Mouse (Mus musculus): ENCODE data around the gene Me1. TPM values are rescaled to one million over a fixed set of nuclear protein-coding genes. Genes with fewer than 3 reads are reported as not detected.

Gene Me1
- polyA plus RNA-seq, 1 experiment from 2014 or later, result 10.3 TPM

GRCm38 (mm10) chr9:86549637-86550162 is 146.1 kb downstream of the Me1 start:
- Histone ChIP-seq H3K27ac (ENCODE audit: low read depth) (no peak overlapping the region), H3K9ac (replicated peaks) (no peak overlapping the region), H3K36me3 (replicated peaks; ENCODE audit: insufficient read depth, low read length) (peaks cover 35% of the 10 kb centered on the region), H3K4me1 (ENCODE audit: insufficient read depth) (no peaks in the 10 kb centered on the region), H3K4me2 (ENCODE audit: low read depth, low read length) (no peak overlapping the region), H3K27me3 (ENCODE audit: insufficient read depth, low read length) (no peaks in the 10 kb centered on the region), H3K4me3 (ENCODE audit: low read depth, low read length) (no peak overlapping the region), H3K9me3 (ENCODE audit: low read length) (no peaks in the 10 kb centered on the region)
- no peak for TF ChIP-seq EP300 (IDR thresholded peaks at IDR 0.05; ENCODE audit: low read depth)
- TF ChIP-seq CTCF (IDR thresholded peaks at IDR 0.05; ENCODE audit: low read depth), result no peak
- 70% methylated on average over 5 of the region's 5 CpGs for whole genome bisulfite sequencing (ENCODE audit: insufficient replicate concordance)
- ATAC-seq (peak; percentile 61), DNase-seq (no peak)

DNA sequence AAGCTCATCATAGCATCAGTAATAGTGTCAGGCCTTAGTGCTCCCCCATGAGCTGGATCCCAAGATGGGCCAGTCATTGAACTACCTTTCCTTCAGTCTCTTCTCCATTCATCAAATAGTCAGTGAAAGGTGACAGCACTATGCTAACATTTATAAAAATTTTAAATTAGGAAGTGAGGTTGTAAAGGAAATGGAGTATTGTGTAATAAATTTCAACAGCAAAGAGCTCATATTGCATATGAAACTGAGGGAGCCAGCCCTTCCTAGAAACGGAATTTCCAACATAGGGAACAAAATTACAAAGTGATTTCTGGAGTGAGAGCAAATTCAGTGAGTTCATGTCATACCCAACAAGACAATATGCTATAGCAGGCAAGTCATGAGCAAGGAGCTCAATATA is 151.2 kb downstream of the Me1 start:
- Histone ChIP-seq H3K9me3 (ENCODE audit: low read length) (no peaks in the 10 kb centered on the region), H3K36me3 (replicated peaks; ENCODE audit: insufficient read depth, low read length) (peaks cover 24% of the 10 kb centered on the region)
- 52% methylated on average over 1 of the region's 1 CpGs for WGBS (ENCODE audit: insufficient replicate concordance)

GRCm38 (mm10) chr9:86543451-86543850 is 152.3 kb downstream of the Me1 start:
- no peak for DNase-seq
- H3K9me3 ChIP-seq (ENCODE audit: low read length), result no peaks in the 10 kb centered on the region
- H3K4me1 ChIP-seq (ENCODE audit: insufficient read depth), result 0 out of 2 replicates have a peak, but pooled peaks cover 2% of the 10 kb centered on the region
- no peak overlapping the region for H3K4me2 ChIP-seq (ENCODE audit: low read depth, low read length)
- no peak overlapping the region for H3K4me3 ChIP-seq (ENCODE audit: low read depth, low read length)
- 92% methylated on average over 3 of the region's 3 CpGs for WGBS (ENCODE audit: insufficient replicate concordance)
- no peak for ATAC-seq
- H3K27ac ChIP-seq (ENCODE audit: low read depth), result no peak overlapping the region
- H3K27me3 ChIP-seq (ENCODE audit: insufficient read depth, low read length), result no peaks in the 10 kb centered on the region
- peaks cover 20% of the 10 kb centered on the region for H3K36me3 ChIP-seq (replicated peaks; ENCODE audit: insufficient read depth, low read length)
- no peak overlapping the region for H3K9ac ChIP-seq (replicated peaks)
- TF ChIP-seq CTCF (IDR thresholded peaks at IDR 0.05; ENCODE audit: low read depth), result no peak
- no peak for TF ChIP-seq EP300 (IDR thresholded peaks at IDR 0.05; ENCODE audit: low read depth)

More for the DNA sequence above, 151.2 kb downstream of the Me1 start:
- Histone ChIP-seq H3K27ac (ENCODE audit: low read depth) (no peak overlapping the region), H3K4me2 (ENCODE audit: low read depth, low read length) (no peak overlapping the region), H3K9ac (replicated peaks) (no peak overlapping the region), H3K27me3 (ENCODE audit: insufficient read depth, low read length) (no peaks in the 10 kb centered on the region), H3K4me3 (ENCODE audit: low read depth, low read length) (no peak overlapping the region), H3K4me1 (ENCODE audit: insufficient read depth) (0 out of 2 replicates have a peak, but pooled peaks cover 2% of the 10 kb centered on the region)
- TF ChIP-seq EP300 (IDR thresholded peaks at IDR 0.05; ENCODE audit: low read depth) (no peak), CTCF (IDR thresholded peaks at IDR 0.05; ENCODE audit: low read depth) (no peak)
- ATAC-seq, result no peak
- no peak for DNase-seq

GRCm38 (mm10) chr9:86534071-86534470 is 161.7 kb downstream of the Me1 start:
- Histone ChIP-seq H3K4me3 (ENCODE audit: low read depth, low read length) (no peak overlapping the region), H3K27me3 (ENCODE audit: insufficient read depth, low read length) (no peaks in the 10 kb centered on the region), H3K9me3 (ENCODE audit: low read length) (no peaks in the 10 kb centered on the region), H3K4me1 (ENCODE audit: insufficient read depth) (no peaks in the 10 kb centered on the region), H3K9ac (replicated peaks) (no peak overlapping the region), H3K27ac (ENCODE audit: low read depth) (no peak overlapping the region), H3K36me3 (replicated peaks; ENCODE audit: insufficient read depth, low read length) (peaks cover 18% of the 10 kb centered on the region), H3K4me2 (ENCODE audit: low read depth, low read length) (no peak overlapping the region)
- WGBS (ENCODE audit: insufficient replicate concordance), result 66% methylated on average over 5 of the region's 5 CpGs
- TF ChIP-seq CTCF (IDR thresholded peaks at IDR 0.05; ENCODE audit: low read depth) (no peak), EP300 (IDR thresholded peaks at IDR 0.05; ENCODE audit: low read depth) (no peak)
- no peak for DNase-seq
- no peak for ATAC-seq

Other genes with a start within 250 kb of the Me1 start
- gene Ube2cbp, start 231.0 kb downstream of the Me1 start, polyA plus RNA-seq (2015; fragmentation: Nextera tagmentation; extraction: Ambion mirVana), result 2.5 and 3.2 TPM in 2 replicates
- 4.7 and 4.9 TPM in 2 replicates for gene Dop1a, start 228.8 kb downstream of the Me1 start, polyA plus RNA-seq (2015; fragmentation: Nextera tagmentation; extraction: Ambion mirVana)
- 26.5 and 28.2 TPM in 2 replicates for gene Pgm3, start 124.1 kb downstream of the Me1 start, polyA plus RNA-seq (2015; fragmentation: Nextera tagmentation; extraction: Ambion mirVana)
- 1.2 and 1.4 TPM in 2 replicates for gene Rwdd2a, start 124.0 kb downstream of the Me1 start, polyA plus RNA-seq (2015; fragmentation: Nextera tagmentation; extraction: Ambion mirVana)
- gene Prss35, start 47.7 kb upstream of the Me1 start, polyA plus RNA-seq (2015; fragmentation: Nextera tagmentation; extraction: Ambion mirVana), result 0.54 and 0.67 TPM in 2 replicates
- gene Snap91, start 184.7 kb upstream of the Me1 start, polyA plus RNA-seq (2015; fragmentation: Nextera tagmentation; extraction: Ambion mirVana), result not detected in 2 replicates

All from liver, postnatal 0 days (tissue).